Mouse (Mus musculus) layer of hippocampus, postnatal 14 days (tissue): ENCODE measurements around the gene Aif1l. TPM values are rescaled to one million over a fixed set of nuclear protein-coding genes. Genes with fewer than 3 reads are reported as not detected.
"Not testable (repeated sequence)": the region's sequence is repeated elsewhere in the genome, so short reads cannot be mapped to it uniquely, and the experiment has no call there.

Experiments used
- DNase-seq, 2 experiments: peaks; one replicate each; pipeline ENCODE4 v3.0.0; 2021 to 2022; ENCODE audit warnings: low spot score in 2 of 2, mixed read lengths in 1 of 2
- long read RNA-seq, 2 experiments: library from polyadenylated mRNA; stranded (forward); transcript quantifications; one replicate each; pipeline ENCODE4 v2.0.0; 2021
- total RNA-seq, 2 experiments: library from RNA; stranded (reverse); gene quantifications; 2 replicates each; pipeline ENCODE4 v1.2.3; 2021

Aif1l gene
- 1 to 10 TPM; 4.9 to 8.0 TPM for total RNA-seq
- long read RNA-seq, experiment 1, partial matches to known transcripts = 0 of 5 reads
- long read RNA-seq, experiment 1, other reads (novel, unspliced or antisense) = 1 of 5 reads
- long read RNA-seq, experiment 2, partial matches to known transcripts = 0 of 7 reads
- long read RNA-seq, experiment 2, other reads (novel, unspliced or antisense) = 4 of 7 reads

DNA sequence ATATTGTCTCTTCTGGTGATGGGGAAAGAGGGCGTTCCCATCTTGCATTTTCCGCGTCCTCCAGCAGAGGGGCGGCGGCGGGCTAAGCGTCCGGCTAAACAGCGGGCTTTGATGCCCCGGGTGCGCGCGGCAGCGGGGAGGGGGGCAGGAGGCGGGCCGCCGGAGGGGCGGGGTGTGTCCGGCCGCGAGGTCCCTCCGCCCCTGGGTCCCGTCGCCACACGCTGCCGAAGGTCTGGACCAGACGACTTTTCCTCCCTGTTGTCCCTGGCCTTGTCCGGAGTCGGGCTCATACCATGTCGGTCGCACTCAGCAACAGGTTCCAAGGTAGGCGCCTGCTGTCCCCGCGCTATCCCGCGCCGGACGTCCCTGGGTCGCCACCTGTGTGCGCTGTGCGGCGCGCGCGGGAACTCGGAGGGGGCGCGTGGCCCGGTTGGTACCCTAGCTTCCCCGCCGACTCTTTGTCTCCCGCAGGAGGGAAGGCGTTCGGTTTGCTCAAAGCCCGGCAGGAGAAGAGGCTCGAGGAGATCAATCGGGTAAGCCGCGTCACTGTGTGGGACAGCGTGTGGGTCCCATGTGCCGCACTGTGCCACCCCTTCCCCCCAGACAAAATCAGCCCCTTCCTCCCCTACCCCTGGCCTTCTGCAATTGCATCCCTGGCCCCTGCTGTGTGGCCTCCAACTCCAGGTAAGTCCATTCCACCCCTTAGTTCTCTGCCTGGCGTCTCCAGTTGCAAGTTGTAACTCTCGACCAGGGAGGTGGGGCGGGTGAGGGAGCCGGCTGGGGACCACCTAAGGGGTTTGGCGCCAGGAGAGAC lies at the start of gene Aif1l:
Aif1l (plus strand) TSS at position 82 of the 814 bp plus-strand sequence.
- no peak for DNase-seq

DNA sequence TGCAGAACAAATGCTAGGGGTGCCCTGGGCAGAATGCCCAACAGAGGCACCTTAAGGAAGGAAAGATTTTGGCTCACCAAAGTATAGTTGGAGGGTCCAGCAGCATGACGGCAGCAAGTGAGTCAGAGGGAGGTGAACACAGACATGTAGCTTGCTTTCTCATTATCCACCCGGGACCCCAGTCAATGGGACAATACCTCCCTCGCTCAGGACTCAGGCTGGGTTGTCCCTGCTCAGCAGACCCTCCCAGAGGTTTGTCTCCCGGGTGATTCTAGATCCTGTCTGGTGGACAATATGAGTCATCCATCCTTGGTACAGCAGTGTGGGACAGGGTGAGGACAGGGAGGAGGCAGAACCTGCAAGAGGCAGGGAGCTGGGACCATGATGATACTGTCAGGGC lies 49.0 kb upstream of the Aif1l start:
- DNase-seq = no peak

DNA sequence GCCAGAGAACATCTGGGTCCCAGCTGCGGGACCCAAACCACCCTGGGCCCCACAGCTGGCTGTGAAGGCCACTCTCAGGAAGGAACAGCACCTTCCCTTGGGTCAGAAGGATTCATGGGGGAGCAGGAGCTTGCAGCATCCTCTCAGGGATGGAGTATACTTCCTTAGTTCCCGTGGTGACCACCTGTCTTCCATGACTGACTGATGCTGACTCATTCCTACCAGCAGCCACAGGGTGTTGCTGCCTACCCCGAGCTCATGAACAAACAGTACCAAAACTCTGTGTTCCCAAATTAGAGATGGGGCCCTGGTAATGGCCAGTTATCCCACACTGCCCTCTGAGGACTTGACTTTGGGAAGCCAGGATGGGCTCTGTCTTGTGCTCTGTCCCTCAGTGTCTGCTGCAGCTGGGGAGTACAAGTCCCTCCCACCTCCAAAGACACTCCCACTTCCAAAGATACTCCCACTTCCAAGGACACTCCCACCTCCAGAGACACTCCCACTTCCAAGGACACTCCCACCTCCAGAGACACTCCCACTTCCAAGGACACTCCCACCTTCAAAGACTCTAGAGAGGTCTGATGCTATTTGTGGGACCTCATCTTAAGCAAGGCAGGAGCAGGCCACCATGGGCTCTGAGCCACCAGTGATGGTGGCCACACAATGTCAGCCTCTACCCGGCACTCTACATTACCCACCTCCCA lies 48.1 kb upstream of the Aif1l start:
- no peak for DNase-seq

- no peak for DNase-seq
Observed at GRCm38 (mm10) chr2:31904089-31904488, 45.9 kb upstream of the Aif1l start.

DNA sequence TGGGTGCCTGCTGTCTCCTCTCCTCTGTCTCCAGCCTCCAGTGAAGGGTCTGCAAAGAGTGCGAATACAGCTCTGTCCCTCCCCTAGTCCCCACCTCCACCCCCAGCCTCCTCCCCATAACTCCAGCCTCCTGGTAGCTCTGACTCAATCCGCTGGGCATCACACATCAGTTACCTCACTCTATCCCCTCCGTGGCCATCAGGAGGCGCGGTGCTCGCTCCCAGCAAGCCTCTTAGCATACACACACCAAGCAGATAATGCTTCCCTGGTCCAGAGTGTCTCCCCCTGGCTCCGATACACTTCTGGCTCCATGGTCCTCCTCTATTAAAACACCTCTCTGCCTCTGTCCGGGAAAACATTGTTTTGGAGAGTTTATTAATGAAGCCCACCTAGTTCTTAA lies 45.3 kb upstream of the Aif1l start:
- DNase-seq = no peak

DNA sequence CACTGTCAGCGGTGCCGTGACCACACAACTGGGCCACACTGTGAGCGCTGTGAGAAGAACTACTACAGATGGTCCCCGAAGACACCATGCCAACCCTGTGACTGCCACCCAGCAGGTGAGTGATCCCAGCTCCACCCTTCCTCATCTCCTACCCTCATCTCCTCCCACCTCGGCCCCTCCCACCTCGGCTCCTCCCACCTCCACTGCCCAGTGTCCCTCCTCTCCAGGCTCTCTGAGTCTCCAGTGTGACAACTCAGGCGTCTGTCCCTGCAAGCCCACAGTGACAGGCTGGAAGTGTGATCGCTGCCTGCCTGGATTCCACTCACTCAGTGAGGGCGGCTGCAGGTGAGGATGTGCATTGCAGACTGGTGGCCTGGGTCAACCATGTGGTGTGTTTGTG lies 44.3 kb upstream of the Aif1l start:
- DNase-seq = no peak

GRCm38 (mm10) chr2:31906407-31906806 lies 43.5 kb upstream of the Aif1l start:
- no peak for DNase-seq

DNA sequence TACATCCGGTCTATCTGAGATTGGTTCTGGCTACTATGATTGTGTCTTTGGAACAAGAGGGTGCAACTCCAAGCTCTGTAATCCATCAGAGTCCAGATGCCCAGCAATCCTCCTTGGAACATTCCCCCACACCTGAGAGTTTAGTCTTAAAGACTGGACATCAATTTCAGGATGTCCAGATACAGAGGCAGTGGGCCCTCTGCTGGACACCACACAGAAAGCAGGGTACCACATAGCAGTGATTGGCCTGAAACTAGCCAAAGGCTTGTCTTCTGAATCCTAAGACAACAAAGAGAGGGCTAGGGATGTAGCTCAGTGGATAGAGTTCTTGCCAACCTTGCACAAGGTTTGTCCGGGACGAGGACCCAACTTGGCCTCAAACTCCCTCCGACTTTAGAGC lies 37.4 kb upstream of the Aif1l start:
- DNase-seq = no peak

- DNase-seq = not testable (repeated sequence)
Observed at GRCm38 (mm10) chr2:31914213-31914612, 35.7 kb upstream of the Aif1l start.

GRCm38 (mm10) chr2:31915112-31915511 lies 34.8 kb upstream of the Aif1l start:
- DNase-seq = peak; percentile 76 to 85

- DNase-seq = peak in 1 of 2 experiments; percentile 40
Observed at GRCm38 (mm10) chr2:31917636-31918035, 32.3 kb upstream of the Aif1l start.

DNA sequence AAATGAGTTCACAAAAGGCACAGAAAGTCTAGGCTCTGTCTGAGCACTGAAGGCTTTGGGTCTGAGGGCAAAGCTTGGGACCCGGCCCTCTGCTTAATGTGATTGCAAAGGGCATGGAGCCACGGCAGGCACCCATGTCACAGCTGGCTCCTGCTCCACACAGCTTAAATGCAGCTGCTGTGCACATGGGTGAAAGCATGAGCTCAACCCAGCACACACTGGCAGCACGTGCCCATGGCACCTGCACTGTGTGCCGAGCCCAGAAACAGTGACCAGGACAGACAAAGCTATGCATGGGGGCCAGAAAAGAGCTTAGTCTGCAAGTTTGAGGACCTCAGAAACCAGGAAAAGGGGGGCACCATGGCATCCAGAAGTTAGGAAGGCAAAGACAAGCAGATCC lies 26.3 kb upstream of the Aif1l start:
- no peak for DNase-seq

DNA sequence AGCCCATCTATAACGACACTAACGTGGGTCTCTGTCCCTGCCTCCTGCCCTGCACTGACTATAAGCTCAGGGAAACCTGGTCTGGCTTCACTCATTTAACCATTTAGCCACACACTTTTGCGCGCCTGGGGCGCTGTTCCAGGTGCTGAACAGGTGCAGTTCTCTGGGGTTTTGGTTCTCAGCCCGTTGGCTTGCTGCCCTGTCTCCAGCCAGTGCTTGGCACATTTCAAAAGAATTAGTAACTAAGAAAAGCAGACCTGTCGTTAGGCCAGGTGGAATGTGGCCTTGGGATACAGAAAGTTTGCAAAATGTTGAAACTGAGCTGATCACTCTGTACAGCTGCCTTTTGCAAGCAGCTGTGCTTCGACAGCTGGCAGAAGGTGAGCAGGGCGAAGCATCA lies 25.1 kb upstream of the Aif1l start:
- DNase-seq = no peak

DNA sequence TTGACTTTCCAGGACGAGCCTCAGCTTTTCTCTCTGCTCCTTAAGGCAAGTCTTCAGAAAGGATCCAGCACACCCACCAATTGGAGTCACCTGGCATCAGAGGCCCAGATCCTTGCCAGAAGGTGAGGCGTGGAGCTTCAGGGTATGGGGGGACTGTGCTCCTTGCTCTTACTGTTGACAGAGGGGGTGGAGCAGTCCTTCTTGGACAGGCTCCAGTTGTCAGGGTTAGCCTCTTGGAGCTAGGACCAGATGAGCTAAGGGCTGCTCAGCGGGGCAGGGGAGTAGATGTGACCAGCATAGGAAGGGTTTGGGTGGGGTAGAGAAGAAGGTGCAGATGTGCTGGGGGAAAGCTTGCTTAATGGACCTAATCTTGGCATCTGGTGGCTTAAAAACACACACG lies 24.0 kb upstream of the Aif1l start:
- DNase-seq = no peak

GRCm38 (mm10) chr2:31929664-31930063 lies 20.3 kb upstream of the Aif1l start:
- no peak for DNase-seq

DNA sequence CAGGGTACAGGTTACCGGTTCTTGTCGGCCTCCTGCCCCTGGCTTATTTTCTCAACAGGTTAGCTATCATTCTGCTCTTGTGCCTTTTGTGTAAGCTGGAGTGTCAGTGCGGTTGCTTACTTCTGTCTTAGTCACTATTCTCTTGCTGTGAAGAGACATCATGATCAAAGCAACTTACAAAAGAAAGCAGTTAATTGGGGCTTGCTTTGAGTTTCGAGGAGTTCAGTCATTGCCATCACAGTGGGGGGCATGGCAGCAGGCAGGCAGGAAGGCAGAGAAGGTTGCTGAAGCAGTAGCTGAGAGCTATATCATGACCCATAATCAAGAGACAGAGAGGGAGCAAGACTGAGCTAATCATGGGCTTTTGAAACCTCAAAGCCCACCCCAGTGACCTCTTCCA lies 15.4 kb upstream of the Aif1l start:
- DNase-seq = no peak

DNA sequence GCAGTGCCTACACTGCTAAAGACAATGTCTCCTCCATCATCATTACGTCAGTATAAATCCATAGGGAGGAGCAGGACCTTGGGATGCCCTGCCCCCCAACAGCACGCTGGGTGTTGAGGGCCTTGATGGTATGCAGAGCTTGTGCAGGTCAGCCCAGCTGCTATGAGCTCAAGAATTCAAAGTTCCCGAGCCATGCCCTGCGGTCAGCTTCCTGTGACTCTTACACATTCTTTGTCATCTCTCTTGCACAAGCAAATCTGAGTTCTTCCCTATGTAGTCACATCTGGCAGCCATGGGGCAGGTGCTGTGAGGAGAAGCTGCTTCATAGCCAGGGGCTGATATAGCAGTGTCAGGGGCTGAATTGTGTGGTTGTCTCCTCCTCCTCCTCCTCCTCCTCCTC lies 14.9 kb upstream of the Aif1l start:
- DNase-seq = no peak

- no peak for DNase-seq
Observed at GRCm38 (mm10) chr2:31938298-31938697, 11.6 kb upstream of the Aif1l start.

GRCm38 (mm10) chr2:31943011-31943410 lies 6.9 kb upstream of the Aif1l start:
- DNase-seq = no peak

DNA sequence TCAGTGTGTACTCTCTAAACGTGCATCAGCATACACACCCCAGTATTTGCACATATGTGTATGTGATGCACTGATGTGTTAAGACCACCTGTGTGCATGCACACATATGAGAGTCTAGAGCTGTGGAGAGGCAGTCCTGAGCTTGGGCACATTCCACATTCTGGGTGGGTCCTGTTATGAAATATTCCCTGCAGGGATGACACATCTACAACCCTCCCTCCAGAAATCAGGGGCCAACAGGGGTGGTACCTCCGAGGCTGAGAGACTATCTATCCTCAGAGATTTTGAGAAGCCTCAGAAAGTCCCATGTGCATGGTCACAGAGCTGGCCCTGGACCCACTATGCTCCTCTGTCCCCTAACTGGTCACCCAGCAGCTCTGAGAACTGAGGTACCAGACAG lies 4.4 kb upstream of the Aif1l start:
- DNase-seq = no peak

GRCm38 (mm10) chr2:31948392-31948791 lies 1.5 kb upstream of the Aif1l start:
- DNase-seq = no peak

GRCm38 (mm10) chr2:31948801-31949200 lies 1.1 kb upstream of the Aif1l start:
- DNase-seq = no peak
